Mouse (Mus musculus): ENCODE data around the gene Itm2c. TPM values are rescaled to one million over a fixed set of nuclear protein-coding genes. Genes with fewer than 3 reads are reported as not detected.

Itm2c gene
- total RNA-seq, 2 experiments from 2014 or later = 59.7 to 68.9 TPM

DNA sequence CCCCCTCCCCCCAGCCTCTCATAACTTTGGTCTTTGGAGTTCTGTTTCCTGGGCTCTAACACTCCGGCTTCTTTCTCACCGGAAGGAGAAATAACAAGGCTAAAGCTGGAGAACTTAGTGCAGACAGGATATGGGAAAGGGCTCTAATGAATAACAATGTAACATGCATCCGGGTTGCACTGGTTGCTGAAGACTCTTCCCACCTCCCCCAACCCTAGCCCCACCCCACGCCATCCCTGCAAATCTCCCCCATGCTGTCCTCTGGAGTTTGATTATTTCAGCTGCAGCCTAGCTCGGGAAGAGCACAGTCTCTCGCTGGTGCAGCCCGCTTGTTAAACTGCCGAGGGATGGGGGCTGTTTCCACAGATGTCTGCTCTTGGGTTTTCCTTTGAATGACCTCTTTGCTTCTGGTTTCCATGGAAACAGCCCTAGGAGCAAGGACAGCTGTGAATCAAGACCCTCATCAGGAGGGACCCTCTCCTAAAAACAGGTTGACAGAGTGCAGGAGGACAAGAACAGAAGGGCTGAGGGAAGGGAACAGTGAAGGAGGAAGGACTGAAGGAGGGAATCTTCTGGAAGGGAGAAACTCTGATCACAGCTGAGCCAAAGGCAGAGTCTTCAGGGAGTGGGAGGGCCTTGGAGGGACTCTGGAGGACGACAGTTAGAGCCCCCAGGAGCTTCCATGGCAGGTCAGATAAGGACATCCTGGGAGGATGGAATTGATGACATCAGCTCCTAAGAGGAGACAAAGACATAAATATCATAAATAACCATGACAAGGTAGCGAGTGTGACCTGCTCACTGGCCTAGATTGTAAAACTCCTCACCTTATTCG lies 39.8 kb downstream of the Itm2c start:
- DNase-seq = no peak

- no peak for DNase-seq
These were observed 40.5 kb downstream of the Itm2c start for GRCm38 (mm10) chr1:85934560-85934959.

GRCm38 (mm10) chr1:85935148-85935852 lies 41.2 kb downstream of the Itm2c start:
- DNase-seq = peak; percentile 53

GRCm38 (mm10) chr1:85936265-85936664 lies 42.2 kb downstream of the Itm2c start:
- no peak for DNase-seq

- no peak for DNase-seq
These were observed 43.2 kb downstream of the Itm2c start for GRCm38 (mm10) chr1:85937323-85937722.

DNA sequence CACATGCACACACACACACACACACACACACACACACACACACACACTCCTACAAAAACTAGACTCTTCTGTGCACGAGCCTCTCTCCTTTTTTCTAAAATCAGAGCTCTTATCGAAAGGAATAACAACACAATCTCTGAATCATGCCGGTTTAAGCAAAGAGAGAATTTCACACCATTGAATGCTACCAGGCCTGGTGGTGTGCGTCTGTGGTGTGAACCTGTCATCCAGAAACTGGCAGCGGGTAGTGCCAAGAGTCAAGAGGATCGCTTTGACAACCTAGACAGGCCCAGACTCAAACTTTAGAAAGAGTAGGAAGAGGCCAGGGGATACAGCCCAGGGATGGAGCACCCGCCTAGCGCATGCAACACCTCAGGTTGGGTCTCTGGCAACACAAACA lies 48.2 kb downstream of the Itm2c start:
- DNase-seq = no peak

GRCm38 (mm10) chr1:85949085-85949684 lies 55.1 kb downstream of the Itm2c start:
- DNase-seq = no peak

DNA sequence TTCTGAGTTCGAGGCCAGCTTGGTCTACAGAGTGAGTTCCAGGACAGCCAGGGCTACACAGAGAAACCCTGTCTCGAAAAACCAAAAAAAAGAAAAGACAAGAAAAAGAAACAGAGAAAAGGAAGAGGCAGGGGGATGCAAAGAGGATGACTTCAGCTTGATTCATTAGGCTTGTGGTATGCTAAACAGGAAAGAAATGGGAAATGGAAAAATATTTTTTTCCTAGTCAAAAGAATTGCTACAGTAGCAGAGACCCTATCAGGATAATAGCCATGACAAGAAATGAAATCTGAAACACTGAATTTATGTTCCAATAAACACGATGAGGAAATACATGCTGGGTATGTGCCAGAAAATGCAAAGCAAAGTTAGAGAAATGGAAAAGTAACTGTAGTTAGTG lies 61.1 kb downstream of the Itm2c start:
- no peak for DNase-seq

- DNase-seq = no peak
These were observed 63.2 kb downstream of the Itm2c start for GRCm38 (mm10) chr1:85957290-85957689.

- DNase-seq = no peak
These were observed 64.0 kb downstream of the Itm2c start for GRCm38 (mm10) chr1:85957942-85958619.

Other genes with a start within 250 kb of the Itm2c start
- 1 to 10 TPM; 2.5 to 4.4 TPM for gene Sp100, start 244.3 kb upstream of the Itm2c start, total RNA-seq (2021)
- 1 to 10 TPM in 1 of 2 experiments, under 1 TPM in 1; 0.42 to 1.6 TPM for gene A630001G21Rik, start 115.6 kb upstream of the Itm2c start, total RNA-seq (2021)
- 10 to 100 TPM; 68.8 to 86.6 TPM for gene Cab39, start 100.8 kb upstream of the Itm2c start, total RNA-seq (2021)
- not detected for gene 4933407L21Rik, start 34.2 kb downstream of the Itm2c start, total RNA-seq (2021)
- gene Gpr55, start 66.7 kb downstream of the Itm2c start, total RNA-seq (2021) = not detected
- gene Spata3, start 122.5 kb downstream of the Itm2c start, total RNA-seq (2021) = not detected
- gene 2810459M11Rik, start 151.6 kb downstream of the Itm2c start, total RNA-seq (2021) = under 1 TPM; 0.09 to 0.12 TPM
- 100 to 1,000 TPM; 115 to 117 TPM for gene Psmd1, start 170.1 kb downstream of the Itm2c start, total RNA-seq (2021)
- under 1 TPM; 0.59 to 0.72 TPM for gene Htr2b, start 217.7 kb downstream of the Itm2c start, total RNA-seq (2021)
- 1 to 10 TPM in 1 of 2 experiments, under 1 TPM in 1; 0.42 to 1.1 TPM for gene Gm21972, start 239.4 kb downstream of the Itm2c start, total RNA-seq (2021)

Measured in gastrocnemius, postnatal 10 days (tissue).